Mouse (Mus musculus) kidney, embryonic 14.5 days (tissue): ENCODE data around the gene Abca5. TPM values are rescaled to one million over a fixed set of nuclear protein-coding genes. Genes with fewer than 3 reads are reported as not detected.

Experiments used
- ATAC-seq: fragments of 200-750 bp; cut with Nextera tagmentation; 2 replicates; pipeline ENCODE4 v1.8.0; 2017; ENCODE audit warnings: moderate number of reproducible peaks, mild to moderate bottlenecking, moderate TSS enrichment, moderate library complexity; ENCODE audit not compliant: low FRiP score, low TSS enrichment
- H3K27ac ChIP-seq: fragments of 300-500 bp; sonication (generic); 2 replicates; pipeline ENCODE4 v1.5.1; 2014; ENCODE audit warnings: low read depth, mild to moderate bottlenecking, low read length, moderate library complexity, mixed read lengths
- H3K27me3 ChIP-seq: fragments of 300-500 bp; sonication (generic); 2 replicates; pipeline ENCODE4 v1.6.1; 2014; ENCODE audit warnings: mild to moderate bottlenecking, low read length; ENCODE audit not compliant: control insufficient read depth, insufficient read depth
- H3K36me3 ChIP-seq: fragments of 300-500 bp; sonication (generic); 2 replicates; pipeline ENCODE4 v1.6.1; 2014; ENCODE audit warnings: low read length, mixed read lengths; ENCODE audit not compliant: control insufficient read depth, insufficient read depth
- H3K4me1 ChIP-seq: fragments of 300-500 bp; sonication (generic); 2 replicates; pipeline ENCODE4 v1.6.1; 2014; ENCODE audit warnings: low read length, mixed read lengths; ENCODE audit not compliant: control insufficient read depth, insufficient read depth
- H3K4me2 ChIP-seq: fragments of 300-500 bp; sonication (generic); replicated peaks from 2 replicates; pipeline ENCODE4 v1.6.1; 2014; ENCODE audit warnings: low read depth, mild to moderate bottlenecking, low read length
- H3K4me3 ChIP-seq: fragments of 300-500 bp; sonication (generic); 2 replicates; pipeline ENCODE4 v1.5.1; 2014; ENCODE audit warnings: mild to moderate bottlenecking, low read length
- H3K9ac ChIP-seq: fragments of 300-500 bp; sonication (generic); 2 replicates; pipeline ENCODE4 v1.6.1; 2014; ENCODE audit warnings: low read depth, mild to moderate bottlenecking, low read length, moderate library complexity
- H3K9me3 ChIP-seq: fragments of 300-500 bp; sonication (generic); 2 replicates; pipeline ENCODE4 v1.6.1; 2016; ENCODE audit warnings: low read length; ENCODE audit not compliant: control insufficient read depth
- WGBS: fragments of 180-500 bp; shearing (Covaris S2); extraction: QIAGEN DNeasy Blood & Tissue Kit; methylation state at CpG from one replicate; pipeline ENCODE4 v1.1.7; 2014; 5-methylcytosine and 5-hydroxymethylcytosine counted together
- polyA plus RNA-seq: library from polyadenylated mRNA; unstranded; fragments of >200 nt; fragmentation: Nextera tagmentation; extraction: Ambion mirVana; gene quantifications from 2 replicates; pipeline ENCODE4 v1.2.1, GENCODE M21; 2014

Gene Abca5
- polyA plus RNA-seq, 1 experiment from 2014 or later = 6.9 TPM

- Histone ChIP-seq H3K27me3 (no peaks in the 10 kb centered on the region), H3K4me3 (no peak overlapping the region), H3K36me3 (no peaks in the 10 kb centered on the region), H3K9ac (no peak overlapping the region), H3K27ac (no peak overlapping the region), H3K9me3 (no peaks in the 10 kb centered on the region), H3K4me1 (no peaks in the 10 kb centered on the region), H3K4me2 (no peak overlapping the region)
- no peak for ATAC-seq
- WGBS = 87% methylated on average over 4 of the region's 4 CpGs
Observed at GRCm38 (mm10) chr11:110257061-110257460, 80.5 kb downstream of the Abca5 start.

GRCm38 (mm10) chr11:110252256-110252655, 85.3 kb downstream of the Abca5 start:
- Histone ChIP-seq H3K4me3 (no peak overlapping the region), H3K27ac (no peak overlapping the region), H3K4me1 (no peaks in the 10 kb centered on the region), H3K9me3 (no peaks in the 10 kb centered on the region), H3K36me3 (no peaks in the 10 kb centered on the region), H3K4me2 (no peak overlapping the region), H3K27me3 (no peaks in the 10 kb centered on the region), H3K9ac (no peak overlapping the region)
- WGBS = 71% methylated on average over 3 of the region's 3 CpGs
- no peak for ATAC-seq

- no peak within 1 kb of the TSS for H3K27ac ChIP-seq
Observed at GRCm38 (mm10) chr11:110251534-110251933, 86.0 kb downstream of the Abca5 start, which contains the start of gene Abca6. Abca6 (minus strand) TSS chr11:110251776.

GRCm38 (mm10) chr11:110244730-110245129, 92.8 kb downstream of the Abca5 start:
- WGBS = 79% methylated on average over 10 of the region's 10 CpGs
- Histone ChIP-seq H3K4me2 (no peak overlapping the region), H3K27ac (no peak overlapping the region), H3K36me3 (no peaks in the 10 kb centered on the region), H3K4me3 (no peak overlapping the region), H3K4me1 (no peaks in the 10 kb centered on the region), H3K27me3 (no peaks in the 10 kb centered on the region), H3K9me3 (no peaks in the 10 kb centered on the region), H3K9ac (no peak overlapping the region)
- ATAC-seq = no peak

More at GRCm38 (mm10) chr11:110251534-110251933, 86.0 kb downstream of the Abca5 start, which contains the start of gene Abca6:
- H3K9ac ChIP-seq = no peak within 1 kb of the TSS
- no peaks in the 10 kb centered on the region for H3K9me3 ChIP-seq
- peak within 1 kb of the TSS; percentile 33 for H3K4me2 ChIP-seq
- ATAC-seq = no peak
- H3K27me3 ChIP-seq = no peaks in the 10 kb centered on the region
- peak within 1 kb of the TSS; percentile 9; the same call in 1 of the 2 replicates for H3K4me3 ChIP-seq
- 17% methylated on average over 8 of the region's 8 CpGs for WGBS
- H3K4me1 ChIP-seq = no peaks in the 10 kb centered on the region
- no peaks in the 10 kb centered on the region for H3K36me3 ChIP-seq

- Histone ChIP-seq H3K9ac (no peak overlapping the region), H3K36me3 (no peaks in the 10 kb centered on the region), H3K4me2 (no peak overlapping the region), H3K9me3 (no peaks in the 10 kb centered on the region), H3K27ac (no peak overlapping the region), H3K4me3 (no peak overlapping the region), H3K27me3 (no peaks in the 10 kb centered on the region), H3K4me1 (no peaks in the 10 kb centered on the region)
- WGBS = 82% methylated on average over 2 of the region's 2 CpGs
- ATAC-seq = no peak
Observed at GRCm38 (mm10) chr11:110237466-110237865, 100.0 kb downstream of the Abca5 start.

- no peak for ATAC-seq
- H3K27ac ChIP-seq = no peak overlapping the region
- H3K4me3 ChIP-seq = no peak overlapping the region
- H3K27me3 ChIP-seq = no peaks in the 10 kb centered on the region
- H3K4me1 ChIP-seq = no peaks in the 10 kb centered on the region
- no peaks in the 10 kb centered on the region for H3K9me3 ChIP-seq
- no peak overlapping the region for H3K9ac ChIP-seq
- no peaks in the 10 kb centered on the region for H3K36me3 ChIP-seq
- no peak overlapping the region for H3K4me2 ChIP-seq
Observed at GRCm38 (mm10) chr11:110232975-110233374, 104.5 kb downstream of the Abca5 start.

Other genes starting within 250 kb of the Abca5 start
- gene Abca8a, start 241.7 kb downstream of the Abca5 start, polyA plus RNA-seq = not detected in 2 replicates
- gene Abca9, start 169.5 kb downstream of the Abca5 start, polyA plus RNA-seq = 0.40 and 1.2 TPM in 2 replicates
- gene Abca6, start 85.9 kb downstream of the Abca5 start, polyA plus RNA-seq = not detected in 2 replicates
- 20.2 and 26.6 TPM in 2 replicates for gene Map2k6, start 61.4 kb upstream of the Abca5 start, polyA plus RNA-seq